Mouse (Mus musculus) cerebellum, adult 11-12 months (tissue): ENCODE results near the gene Klk9.

Experiments used
- DNase-seq: peaks from one replicate; pipeline ENCODE4 v3.0.0; 2022

Klk9 gene

DNA sequence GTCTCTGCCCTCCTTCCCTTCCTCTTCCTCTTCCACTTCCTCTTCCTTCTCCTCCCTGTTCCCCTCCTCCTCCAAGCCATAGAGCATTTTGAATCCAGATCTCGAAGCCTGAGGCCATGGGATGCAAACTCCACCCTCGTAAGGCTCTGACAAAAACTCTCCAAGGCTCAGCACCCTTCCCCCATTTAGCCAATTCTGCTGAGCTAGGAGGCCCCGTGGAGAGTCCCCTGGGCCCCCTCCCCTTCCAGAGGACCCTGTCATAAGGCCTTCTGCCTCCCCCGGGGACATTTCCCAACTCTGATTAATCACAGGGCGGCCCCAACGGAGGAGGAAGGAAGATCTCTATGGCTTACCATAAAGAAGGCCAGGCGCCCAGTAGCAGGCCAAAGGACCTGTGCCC, at the start of gene Klk9:
Klk9 (plus strand) TSS at position 301 of the 400 bp plus-strand sequence.
- DNase-seq: no peak

- DNase-seq: no peak
Observed at GRCm38 (mm10) chr7:43747788-43748187, 43.9 kb upstream of the Klk9 start.

DNA sequence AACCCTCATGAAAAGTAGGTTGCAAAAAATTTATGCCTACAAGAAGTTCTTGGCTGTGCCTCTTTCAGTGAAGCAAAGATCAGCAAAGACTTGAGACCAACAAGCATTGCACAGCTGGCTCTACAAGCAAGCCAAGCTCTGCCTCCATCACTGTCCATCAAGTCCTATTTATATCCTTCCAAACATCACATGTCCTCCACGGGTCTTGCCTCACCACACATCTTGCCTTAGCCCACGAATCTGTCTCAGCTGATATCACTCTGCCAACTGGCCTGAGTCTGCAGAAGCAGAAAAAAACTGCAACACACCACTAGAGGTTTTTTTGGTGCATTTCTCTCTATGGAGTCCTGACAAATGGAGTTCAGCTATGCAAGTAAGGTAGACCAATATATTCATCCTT, 38.9 kb upstream of the Klk9 start:
- DNase-seq: no peak

GRCm38 (mm10) chr7:43766484-43766883, 25.2 kb upstream of the Klk9 start:
- DNase-seq: no peak

- no peak for DNase-seq
Observed at GRCm38 (mm10) chr7:43768597-43768996, 23.1 kb upstream of the Klk9 start, which contains the start of gene Klk12. Klk12 (plus strand) TSS chr7:43768897.

- no peak for DNase-seq
Observed at GRCm38 (mm10) chr7:43769636-43770035, 22.1 kb upstream of the Klk9 start.

DNA sequence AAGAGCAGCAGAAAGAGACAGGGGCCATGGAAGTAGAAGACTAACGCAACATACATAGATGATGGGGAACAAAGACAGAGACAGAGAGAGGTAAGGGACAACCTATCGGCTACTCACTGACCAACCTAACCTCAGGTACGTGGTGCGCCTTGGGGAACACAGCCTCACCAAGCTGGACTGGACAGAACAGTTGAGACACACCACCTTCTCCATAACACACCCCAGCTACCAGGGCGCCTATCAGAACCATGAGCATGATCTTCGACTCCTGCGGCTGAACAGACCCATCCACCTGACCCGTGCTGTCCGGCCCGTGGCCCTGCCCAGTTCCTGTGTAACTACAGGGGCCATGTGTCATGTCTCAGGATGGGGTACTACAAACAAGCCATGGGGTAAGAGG, 21.0 kb upstream of the Klk9 start:
- no peak for DNase-seq

- no peak for DNase-seq
Observed at GRCm38 (mm10) chr7:43771916-43772315, 19.8 kb upstream of the Klk9 start.

- no peak for DNase-seq
Observed at GRCm38 (mm10) chr7:43772901-43773300, 18.8 kb upstream of the Klk9 start.

GRCm38 (mm10) chr7:43774364-43774763, 17.3 kb upstream of the Klk9 start, which contains the start of gene Klk11:
Klk11 (plus strand) TSS chr7:43774604.
- no peak for DNase-seq

DNA sequence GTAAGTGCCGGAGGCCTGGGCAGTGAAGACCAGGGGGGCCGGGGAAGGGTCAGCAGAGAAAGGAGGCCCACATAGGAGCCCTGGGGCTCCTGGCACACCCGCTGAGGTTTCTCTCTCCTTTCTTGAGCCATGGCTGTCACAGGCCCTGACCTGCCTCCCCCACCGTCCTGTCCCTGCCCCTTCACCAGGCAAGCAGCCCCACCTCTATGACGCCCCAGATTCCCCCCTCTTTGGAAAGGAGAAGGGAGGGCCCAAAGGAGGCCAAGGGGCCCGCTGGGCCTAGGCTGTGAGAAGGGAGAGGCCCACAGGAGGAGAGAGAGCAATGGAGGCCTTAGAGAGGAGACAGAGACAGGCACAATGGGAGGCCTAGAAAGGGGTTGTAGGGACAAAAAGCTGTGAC, 16.9 kb upstream of the Klk9 start:
- no peak for DNase-seq

DNA sequence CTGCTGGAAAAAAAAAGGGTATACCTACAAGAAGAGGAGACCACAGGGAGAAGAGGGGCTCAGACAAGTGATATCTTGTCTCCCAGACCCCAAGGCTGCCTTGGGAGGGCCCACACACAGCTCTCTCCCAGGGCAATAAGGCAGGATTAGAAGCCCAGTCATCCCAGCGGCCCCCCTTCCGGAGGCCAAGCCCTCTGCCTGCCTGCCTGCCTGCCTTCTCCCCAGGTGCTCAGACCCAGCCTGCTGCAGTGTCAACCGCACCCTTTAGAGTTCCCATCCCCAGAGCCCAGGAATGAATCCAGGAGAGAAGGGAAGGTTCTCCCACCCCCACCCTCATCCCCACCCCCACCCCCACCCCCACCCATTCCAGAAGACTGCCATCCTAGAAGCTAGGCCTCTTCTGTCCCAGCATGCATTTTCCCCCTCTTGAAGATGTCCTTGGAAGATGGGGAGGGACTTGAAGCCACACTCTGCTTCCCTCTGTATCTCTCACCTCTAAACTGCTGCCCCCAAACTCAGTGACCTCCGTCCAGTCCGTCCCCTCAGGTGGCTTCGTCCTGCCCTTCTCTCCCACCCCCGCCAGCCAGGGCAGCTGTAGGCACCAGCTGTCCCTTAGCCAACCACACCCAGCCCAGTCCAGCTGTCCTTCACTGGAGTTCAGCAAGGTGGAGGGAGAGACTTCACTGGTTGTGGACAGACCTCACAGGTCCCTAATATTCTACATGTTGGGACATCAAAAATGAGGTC, 16.2 kb upstream of the Klk9 start:
- DNase-seq: no peak

DNA sequence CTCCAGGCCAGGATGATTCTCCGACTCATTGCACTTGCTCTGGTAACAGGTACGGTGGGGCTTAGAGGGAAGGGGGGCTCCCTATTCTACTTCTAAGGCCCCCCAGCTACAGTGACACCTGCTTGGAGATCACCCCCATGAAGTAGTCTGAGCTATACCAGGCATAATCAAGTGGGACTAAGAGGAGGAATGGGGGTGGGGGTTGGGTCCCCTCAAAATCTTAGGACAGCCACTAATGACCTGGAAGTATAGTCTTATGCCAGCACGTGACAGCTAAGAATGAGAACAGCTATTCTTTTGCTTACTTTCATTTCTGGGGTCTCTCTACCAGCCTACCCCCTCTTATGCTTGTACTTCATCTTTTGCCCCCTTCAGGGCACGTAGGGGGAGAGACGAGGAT, 15.2 kb upstream of the Klk9 start:
- DNase-seq: no peak

GRCm38 (mm10) chr7:43777423-43777822, 14.3 kb upstream of the Klk9 start:
- no peak for DNase-seq

GRCm38 (mm10) chr7:43778176-43778970, 13.3 kb upstream of the Klk9 start:
- no peak for DNase-seq

DNA sequence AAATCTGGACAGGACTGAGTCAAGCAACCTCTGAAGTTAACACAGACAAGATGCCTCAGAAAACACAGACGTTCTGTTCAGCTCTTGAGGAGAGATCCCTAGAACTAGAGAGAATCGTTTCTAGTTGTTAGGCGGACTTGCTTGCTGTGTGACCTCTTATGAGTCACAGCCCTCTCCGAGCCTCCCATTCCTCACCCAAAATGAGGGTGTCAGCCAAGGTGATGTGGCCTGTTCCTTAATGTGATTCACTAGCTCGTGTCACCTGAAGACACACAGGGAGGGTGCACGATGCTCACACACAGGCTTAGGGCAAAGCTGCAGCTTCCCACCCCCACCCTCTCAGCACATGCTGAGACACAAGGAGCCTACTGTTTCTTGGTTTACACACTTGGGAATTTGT, 11.4 kb upstream of the Klk9 start:
- DNase-seq: no peak

DNA sequence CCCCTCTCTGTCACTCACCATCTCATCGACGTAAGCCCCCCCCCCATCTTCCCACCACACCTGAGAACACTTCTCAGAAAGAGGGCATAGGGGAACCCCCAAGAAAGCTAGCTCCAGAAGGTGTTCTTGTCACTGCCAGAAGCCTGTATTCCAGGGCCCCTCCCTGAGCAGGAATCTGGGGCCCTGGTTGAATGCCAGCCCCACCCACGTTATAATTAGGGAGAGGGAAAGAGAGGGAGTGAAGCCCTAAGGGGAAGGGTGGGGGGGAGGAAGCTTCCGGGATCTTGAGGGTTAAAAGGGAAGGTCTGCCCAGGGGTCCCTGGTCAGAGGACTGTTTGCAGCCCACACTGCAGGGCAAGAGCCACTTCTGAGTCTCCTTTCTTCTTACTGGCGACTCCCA, 10.9 kb upstream of the Klk9 start, which contains the start of gene Klk10:
Klk10 (plus strand) TSS at position 290 of the 400 bp plus-strand sequence.
- DNase-seq: no peak

GRCm38 (mm10) chr7:43781541-43781940, 10.2 kb upstream of the Klk9 start:
- no peak for DNase-seq

DNA sequence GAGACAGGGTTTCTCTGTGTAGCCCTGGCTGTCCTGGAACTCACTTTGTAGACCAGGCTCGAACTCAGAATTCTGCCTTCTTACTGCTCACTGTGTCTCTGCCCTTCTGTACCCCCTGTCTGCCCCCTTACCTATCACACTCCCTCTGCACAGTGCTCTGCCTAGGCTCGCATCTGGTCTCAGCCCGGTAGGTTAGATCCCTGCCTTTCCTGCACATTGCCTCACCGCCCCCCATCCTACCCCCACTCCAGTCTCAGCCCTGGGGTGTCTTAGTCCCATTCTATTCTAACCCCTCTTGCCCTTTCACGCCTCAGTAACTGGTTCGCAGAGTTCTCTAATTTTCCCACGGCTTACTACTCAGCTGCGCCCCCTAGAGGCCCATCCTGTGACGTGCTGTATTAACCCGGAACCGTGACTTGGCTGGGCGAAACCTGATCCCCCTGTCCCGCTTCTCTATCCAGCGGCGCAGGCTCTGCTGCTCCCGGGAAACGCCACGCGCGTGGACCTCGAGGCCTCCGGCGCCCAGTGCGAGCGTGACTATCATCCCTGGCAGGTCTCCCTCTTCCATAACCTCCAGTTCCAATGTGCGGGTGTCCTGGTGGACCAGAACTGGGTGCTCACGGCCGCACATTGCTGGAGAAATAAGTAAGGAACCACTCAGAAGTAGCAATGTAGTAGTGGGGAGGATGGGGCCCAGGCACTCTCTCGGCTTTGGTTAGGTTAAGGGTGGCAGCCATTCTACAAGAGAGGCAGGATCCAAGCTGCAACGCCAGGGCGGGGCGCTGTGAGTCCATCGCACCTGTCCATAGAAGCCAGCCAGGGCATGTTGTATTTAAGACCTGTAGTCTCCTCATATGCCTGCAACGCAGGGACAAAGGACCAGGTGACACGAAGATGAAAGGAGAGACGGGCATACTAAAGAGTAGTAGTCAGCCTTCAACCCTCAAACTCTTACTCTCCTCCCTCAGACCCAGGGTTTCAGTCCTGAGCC, 9.1 kb upstream of the Klk9 start:
- DNase-seq: no peak

GRCm38 (mm10) chr7:43785286-43785685, 6.4 kb upstream of the Klk9 start:
- DNase-seq: no peak

DNA sequence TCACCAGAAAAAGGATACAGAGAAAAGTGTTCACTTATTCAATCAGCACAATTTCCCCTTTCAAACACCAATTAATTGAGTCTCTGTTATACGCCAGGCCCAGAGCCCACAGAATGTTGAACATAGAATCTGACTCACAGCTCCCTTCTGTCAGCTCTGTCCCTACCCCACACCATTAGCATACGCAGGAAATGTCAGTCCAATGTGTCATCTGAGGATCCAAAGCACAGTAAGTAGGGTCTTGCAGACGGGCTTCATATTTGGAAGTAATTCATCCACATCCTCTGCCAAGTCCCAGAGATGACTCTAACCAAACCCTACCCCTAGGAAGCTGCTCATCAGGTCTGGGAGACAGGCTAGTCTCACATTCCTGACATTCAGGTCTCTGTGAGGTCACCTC, 3.6 kb upstream of the Klk9 start:
- no peak for DNase-seq

DNA sequence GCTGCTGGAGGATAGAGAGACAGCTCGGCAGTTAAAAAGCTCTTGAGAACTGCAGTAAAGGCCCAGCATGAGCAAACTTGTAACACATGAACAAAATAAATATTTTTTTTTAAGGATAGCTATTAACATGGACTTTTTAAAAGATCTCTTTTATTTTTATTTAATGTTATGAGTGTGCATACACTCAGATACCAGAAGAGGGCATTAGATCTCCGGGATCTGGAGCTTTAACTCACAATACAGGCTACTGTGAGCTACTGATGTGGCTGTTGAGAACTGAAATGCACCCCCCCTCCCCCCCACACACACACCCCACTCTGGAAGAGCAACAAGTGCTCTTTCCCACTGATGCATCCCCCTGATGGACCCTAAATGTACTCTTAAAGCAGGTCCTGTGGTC, 2.4 kb upstream of the Klk9 start:
- no peak for DNase-seq

DNA sequence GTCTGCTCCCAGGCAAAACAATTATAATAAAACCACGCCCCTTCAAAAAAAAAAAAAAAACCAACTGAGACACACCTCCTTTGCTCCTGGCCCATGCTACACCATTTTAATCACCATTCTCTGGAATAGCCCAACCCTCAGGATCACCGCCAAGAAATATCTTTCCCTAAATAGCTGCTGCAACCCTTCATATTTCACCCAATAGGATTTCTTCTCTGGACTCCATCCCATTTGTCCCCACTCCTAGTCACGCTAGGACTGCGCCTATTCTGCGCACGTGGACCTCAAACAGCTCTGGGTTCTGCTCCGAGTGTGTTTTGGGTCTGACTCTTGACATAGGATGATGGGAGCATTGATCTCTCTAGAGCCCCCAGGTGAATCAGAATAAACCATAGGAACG, 4.7 kb downstream of the Klk9 start:
- no peak for DNase-seq
